Mouse (Mus musculus) kidney, embryonic 16.5 days (tissue): ENCODE data around the gene Ttc19. TPM values are rescaled to one million over a fixed set of nuclear protein-coding genes. Genes with fewer than 3 reads are reported as not detected.
"Not testable (repeated sequence)": the region's sequence is repeated elsewhere in the genome, so short reads cannot be mapped to it uniquely, and the experiment has no call there.

ENCODE experiments used
- ATAC-seq: fragments of 200-750 bp; cut with Nextera tagmentation; 2 replicates; pipeline ENCODE4 v1.8.0; 2017; ENCODE audit warnings: moderate TSS enrichment; ENCODE audit not compliant: low FRiP score, low TSS enrichment
- H3K27ac ChIP-seq: fragments of 300-500 bp; sonication (generic); 2 replicates; pipeline ENCODE4 v1.5.1; 2014; ENCODE audit warnings: low read length
- H3K27me3 ChIP-seq: fragments of 300-500 bp; sonication (generic); 2 replicates; pipeline ENCODE4 v1.6.1; 2014; ENCODE audit warnings: low read length, control low read depth, mixed read lengths; ENCODE audit not compliant: insufficient read depth
- H3K36me3 ChIP-seq: fragments of 300-500 bp; sonication (generic); 2 replicates; pipeline ENCODE4 v1.6.1; 2014; ENCODE audit warnings: low read length, control low read depth, mixed read lengths; ENCODE audit not compliant: insufficient read depth
- H3K4me1 ChIP-seq: fragments of 300-500 bp; sonication (generic); 2 replicates; pipeline ENCODE4 v1.6.1; 2014; ENCODE audit warnings: low read length, control low read depth, mixed read lengths; ENCODE audit not compliant: insufficient read depth
- H3K4me2 ChIP-seq: fragments of 300-500 bp; sonication (generic); replicated peaks from 2 replicates; pipeline ENCODE4 v1.6.1; 2014; ENCODE audit warnings: low read depth, low read length
- H3K4me3 ChIP-seq: fragments of 300-500 bp; sonication (generic); 2 replicates; pipeline ENCODE4 v1.5.1; 2014; ENCODE audit warnings: mild to moderate bottlenecking, low read length
- H3K9ac ChIP-seq: fragments of 300-500 bp; sonication (generic); replicated peaks from 2 replicates; pipeline ENCODE4 v1.6.1; 2014; ENCODE audit warnings: low read length
- H3K9me3 ChIP-seq: fragments of 300-500 bp; sonication (generic); 2 replicates; pipeline ENCODE4 v1.6.1; 2016; ENCODE audit warnings: low read length, control low read depth
- WGBS: fragments of 180-500 bp; shearing (Covaris S2); extraction: QIAGEN DNeasy Blood & Tissue Kit; methylation state at CpG from one replicate; pipeline ENCODE4 v1.1.7; 2014; 5-methylcytosine and 5-hydroxymethylcytosine counted together
- polyA plus RNA-seq: library from polyadenylated mRNA; unstranded; fragments of >200 nt; fragmentation: Nextera tagmentation; extraction: Ambion mirVana; gene quantifications from 2 replicates; pipeline ENCODE4 v1.2.1, GENCODE M21; 2015

The Ttc19 gene
- polyA plus RNA-seq, 1 experiment from 2014 or later: 17.2 TPM

- H3K27ac ChIP-seq, H3K9ac ChIP-seq, ATAC-seq, H3K27me3 ChIP-seq, H3K4me1 ChIP-seq, H3K4me2 ChIP-seq, H3K9me3 ChIP-seq, H3K4me3 ChIP-seq: not testable (repeated sequence)
- 89% methylated on average over 6 of the region's 6 CpGs for WGBS
- peaks cover 32% of the 10 kb centered on the region for H3K36me3 ChIP-seq
Measured at GRCm38 (mm10) chr11:62377202-62377851, 96.1 kb downstream of the Ttc19 start.

Other genes starting within 250 kb of the Ttc19 start
- 4.4 and 6.0 TPM in 2 replicates for gene Adora2b, start 32.5 kb upstream of the Ttc19 start, polyA plus RNA-seq
- 23.0 and 24.3 TPM in 2 replicates for gene Zswim7, start 98 bp upstream of the Ttc19 start, polyA plus RNA-seq
- gene Pigl, start 177.0 kb downstream of the Ttc19 start, polyA plus RNA-seq: 10.9 and 13.1 TPM in 2 replicates
- gene Ncor1, start 177.1 kb downstream of the Ttc19 start, polyA plus RNA-seq: 63.2 and 102 TPM in 2 replicates